Mouse (Mus musculus) left cerebral cortex, adult 9 months (tissue): ENCODE results near the gene Smpd3.
"Not testable (repeated sequence)": the region's sequence is repeated elsewhere in the genome, so short reads cannot be mapped to it uniquely, and the experiment has no call there.

Source experiments
- DNase-seq, 2 experiments: peaks; one replicate each; pipeline ENCODE4 v3.0.0; 2022; ENCODE audit warnings: low spot score in 2 of 2

Smpd3 gene

GRCm38 (mm10) chr8:106326624-106327023, 11.2 kb downstream of the Smpd3 start:
- DNase-seq: no peak

GRCm38 (mm10) chr8:106321434-106321833, 16.4 kb downstream of the Smpd3 start:
- peak; percentile 47 to 48 for DNase-seq

GRCm38 (mm10) chr8:106320002-106320401, 17.8 kb downstream of the Smpd3 start:
- no peak for DNase-seq

GRCm38 (mm10) chr8:106317091-106317490, 20.7 kb downstream of the Smpd3 start:
- DNase-seq: no peak

- no peak for DNase-seq
Measured at GRCm38 (mm10) chr8:106316506-106316905, 21.3 kb downstream of the Smpd3 start.

- DNase-seq: no peak
Measured at GRCm38 (mm10) chr8:106315402-106316187, 22.2 kb downstream of the Smpd3 start.

GRCm38 (mm10) chr8:106313799-106314198, 24.0 kb downstream of the Smpd3 start:
- no peak for DNase-seq

- no peak for DNase-seq
Measured at GRCm38 (mm10) chr8:106313120-106313737, 24.6 kb downstream of the Smpd3 start.

GRCm38 (mm10) chr8:106311967-106312366, 25.8 kb downstream of the Smpd3 start:
- no peak for DNase-seq

- DNase-seq: no peak
Measured at GRCm38 (mm10) chr8:106310026-106310652, 27.6 kb downstream of the Smpd3 start.

- DNase-seq: not testable (repeated sequence)
Measured at GRCm38 (mm10) chr8:106308082-106308786, 29.6 kb downstream of the Smpd3 start.

- no peak for DNase-seq
Measured at GRCm38 (mm10) chr8:106307586-106307985, 30.2 kb downstream of the Smpd3 start.

- not testable (repeated sequence) for DNase-seq
Measured at GRCm38 (mm10) chr8:106306711-106307248, 31.0 kb downstream of the Smpd3 start.

- no peak for DNase-seq
Measured at GRCm38 (mm10) chr8:106306076-106306475, 31.7 kb downstream of the Smpd3 start.

- no peak for DNase-seq
Measured at GRCm38 (mm10) chr8:106305301-106305700, 32.5 kb downstream of the Smpd3 start.

GRCm38 (mm10) chr8:106304321-106304720, 33.5 kb downstream of the Smpd3 start:
- DNase-seq: no peak

GRCm38 (mm10) chr8:106300739-106301715, 36.8 kb downstream of the Smpd3 start:
- DNase-seq: peak in 1 of 2 experiments; percentile 56

- no peak for DNase-seq
Measured at GRCm38 (mm10) chr8:106299686-106300085, 38.1 kb downstream of the Smpd3 start.

- no peak for DNase-seq
Measured at GRCm38 (mm10) chr8:106298846-106299245, 38.9 kb downstream of the Smpd3 start.

GRCm38 (mm10) chr8:106298261-106298660, 39.5 kb downstream of the Smpd3 start:
- DNase-seq: no peak
